Mouse (Mus musculus): Measurements from ENCODE around the gene Mpo. TPM values are rescaled to one million over a fixed set of nuclear protein-coding genes. Genes with fewer than 3 reads are reported as not detected.
A peak's percentile ranks its signal among the peaks of the same experiment; 100 is the strongest.

Mpo gene
- total and polyA plus RNA-seq, 3 experiments = 0.05 to 1.7 TPM; not detected in 1

- ATAC-seq (ENCODE audit: extremely low read depth, insufficient number of reproducible peaks, low FRiP score, poor library complexity, severe bottlenecking) (no peak), DNase-seq (ENCODE audit: low spot score) (no peak)
- TF ChIP-seq GATA1 (IDR thresholded peaks at IDR 0.05; ENCODE audit: borderline replicate concordance, low read length) (no peak), POLR2AphosphoS5 (IDR thresholded peaks at IDR 0.05; ENCODE audit: insufficient replicate concordance, low read depth, low read length) (no peak), CTCF (IDR thresholded peaks at IDR 0.05; ENCODE audit: low read depth, low read length) (no peak), TAL1 (conservative IDR thresholded peaks at IDR 0.05; ENCODE audit: low read depth, low read length) (no peak), GATA2 (IDR thresholded peaks at IDR 0.05; ENCODE audit: borderline replicate concordance, low read depth, low read length) (no peak)
- no peaks in the 10 kb centered on the region for H3K9me3 ChIP-seq (replicated peaks)
- H3K27me3 ChIP-seq (ENCODE audit: insufficient read depth, low read length) = peaks cover 25% of the 10 kb centered on the region
- H3K36me3 ChIP-seq (replicated peaks) = peaks cover 64% of the 10 kb centered on the region
- H3K4me1 ChIP-seq (ENCODE audit: insufficient read depth, low read depth, low read length) = peaks cover 7% of the 10 kb centered on the region
- no peak overlapping the region for H3K4me3 ChIP-seq (ENCODE audit: low read depth, low read length)
These were observed 13.3 kb upstream of the Mpo start for GRCm38 (mm10) chr11:87780130-87780529.

- no peaks in the 10 kb centered on the region for H3K4me1 ChIP-seq (ENCODE audit: insufficient read depth, low read depth, low read length)
- no peak overlapping the region for H3K4me3 ChIP-seq (ENCODE audit: low read depth, low read length)
- TF ChIP-seq POLR2AphosphoS5 (IDR thresholded peaks at IDR 0.05; ENCODE audit: insufficient replicate concordance, low read depth, low read length) (no peak), GATA2 (IDR thresholded peaks at IDR 0.05; ENCODE audit: borderline replicate concordance, low read depth, low read length) (no peak), CTCF (IDR thresholded peaks at IDR 0.05; ENCODE audit: low read depth, low read length) (no peak), TAL1 (conservative IDR thresholded peaks at IDR 0.05; ENCODE audit: low read depth, low read length) (no peak), GATA1 (IDR thresholded peaks at IDR 0.05; ENCODE audit: borderline replicate concordance, low read length) (no peak)
- peaks cover 3% of the 10 kb centered on the region for H3K36me3 ChIP-seq (replicated peaks)
- H3K9me3 ChIP-seq (replicated peaks) = no peaks in the 10 kb centered on the region
- no peak for ATAC-seq (ENCODE audit: extremely low read depth, insufficient number of reproducible peaks, low FRiP score, poor library complexity, severe bottlenecking)
- peaks cover 19% of the 10 kb centered on the region for H3K27me3 ChIP-seq (ENCODE audit: insufficient read depth, low read length)
- no peak for DNase-seq (ENCODE audit: low spot score)
These were observed 3.3 kb upstream of the Mpo start for GRCm38 (mm10) chr11:87790088-87790487.

- TF ChIP-seq GATA1 (IDR thresholded peaks at IDR 0.05; ENCODE audit: borderline replicate concordance, low read length) (no peak), GATA2 (IDR thresholded peaks at IDR 0.05; ENCODE audit: borderline replicate concordance, low read depth, low read length) (no peak), POLR2AphosphoS5 (IDR thresholded peaks at IDR 0.05; ENCODE audit: insufficient replicate concordance, low read depth, low read length) (no peak), CTCF (IDR thresholded peaks at IDR 0.05; ENCODE audit: low read depth, low read length) (no peak), TAL1 (conservative IDR thresholded peaks at IDR 0.05; ENCODE audit: low read depth, low read length) (no peak)
- Histone ChIP-seq H3K36me3 (replicated peaks) (no peaks in the 10 kb centered on the region), H3K4me3 (ENCODE audit: low read depth, low read length) (no peak overlapping the region), H3K27me3 (ENCODE audit: insufficient read depth, low read length) (peaks cover 30% of the 10 kb centered on the region), H3K9me3 (replicated peaks) (no peaks in the 10 kb centered on the region), H3K4me1 (ENCODE audit: insufficient read depth, low read depth, low read length) (no peaks in the 10 kb centered on the region)
- ATAC-seq (ENCODE audit: extremely low read depth, insufficient number of reproducible peaks, low FRiP score, poor library complexity, severe bottlenecking) = no peak
- no peak for DNase-seq (ENCODE audit: low spot score)
These were observed 8.4 kb downstream of the Mpo start for GRCm38 (mm10) chr11:87801711-87802275.

GRCm38 (mm10) chr11:87802621-87803020 lies 9.2 kb downstream of the Mpo start:
- H3K4me1 ChIP-seq (ENCODE audit: insufficient read depth, low read depth, low read length) = no peaks in the 10 kb centered on the region
- TF ChIP-seq GATA1 (IDR thresholded peaks at IDR 0.05; ENCODE audit: borderline replicate concordance, low read length) (no peak), CTCF (IDR thresholded peaks at IDR 0.05; ENCODE audit: low read depth, low read length) (no peak), TAL1 (conservative IDR thresholded peaks at IDR 0.05; ENCODE audit: low read depth, low read length) (no peak), GATA2 (IDR thresholded peaks at IDR 0.05; ENCODE audit: borderline replicate concordance, low read depth, low read length) (no peak), POLR2AphosphoS5 (IDR thresholded peaks at IDR 0.05; ENCODE audit: insufficient replicate concordance, low read depth, low read length) (no peak)
- DNase-seq (ENCODE audit: low spot score) (no peak), ATAC-seq (ENCODE audit: extremely low read depth, insufficient number of reproducible peaks, low FRiP score, poor library complexity, severe bottlenecking) (no peak)
- no peak overlapping the region for H3K4me3 ChIP-seq (ENCODE audit: low read depth, low read length)
- H3K27me3 ChIP-seq (ENCODE audit: insufficient read depth, low read length) = peaks cover 30% of the 10 kb centered on the region
- H3K9me3 ChIP-seq (replicated peaks) = no peaks in the 10 kb centered on the region
- no peaks in the 10 kb centered on the region for H3K36me3 ChIP-seq (replicated peaks)

- TF ChIP-seq CTCF (IDR thresholded peaks at IDR 0.05; ENCODE audit: low read depth, low read length) (0 out of 2 replicates have a peak, but pooled peaks have one; percentile 28), POLR2AphosphoS5 (IDR thresholded peaks at IDR 0.05; ENCODE audit: insufficient replicate concordance, low read depth, low read length) (no peak)
- DNase-seq (ENCODE audit: low spot score) = no peak
- H3K9me3 ChIP-seq (replicated peaks) = no peaks in the 10 kb centered on the region
- ATAC-seq (ENCODE audit: extremely low read depth, insufficient number of reproducible peaks, low FRiP score, poor library complexity, severe bottlenecking) = no peak
- no peaks in the 10 kb centered on the region for H3K36me3 ChIP-seq (replicated peaks)
- no peak overlapping the region for H3K4me3 ChIP-seq (ENCODE audit: low read depth, low read length)
- H3K4me1 ChIP-seq (ENCODE audit: insufficient read depth, low read depth, low read length) = no peaks in the 10 kb centered on the region
- H3K27me3 ChIP-seq (ENCODE audit: insufficient read depth, low read length) = peaks cover 37% of the 10 kb centered on the region
These were observed 12.1 kb downstream of the Mpo start for GRCm38 (mm10) chr11:87805448-87805847.

- ATAC-seq (ENCODE audit: extremely low read depth, insufficient number of reproducible peaks, low FRiP score, poor library complexity, severe bottlenecking) = no peak
- DNase-seq (ENCODE audit: low spot score) = no peak
- TF ChIP-seq GATA2 (IDR thresholded peaks at IDR 0.05; ENCODE audit: borderline replicate concordance, low read depth, low read length) (no peak), POLR2AphosphoS5 (IDR thresholded peaks at IDR 0.05; ENCODE audit: insufficient replicate concordance, low read depth, low read length) (no peak), GATA1 (IDR thresholded peaks at IDR 0.05; ENCODE audit: borderline replicate concordance, low read length) (no peak), TAL1 (conservative IDR thresholded peaks at IDR 0.05; ENCODE audit: low read depth, low read length) (no peak), CTCF (IDR thresholded peaks at IDR 0.05; ENCODE audit: low read depth, low read length) (no peak)
These were observed 14.1 kb downstream of the Mpo start for GRCm38 (mm10) chr11:87807433-87807832.

More at GRCm38 (mm10) chr11:87807433-87807832, 14.1 kb downstream of the Mpo start:
- Histone ChIP-seq H3K36me3 (replicated peaks) (no peaks in the 10 kb centered on the region), H3K9me3 (replicated peaks) (no peaks in the 10 kb centered on the region), H3K27me3 (ENCODE audit: insufficient read depth, low read length) (peaks cover 37% of the 10 kb centered on the region), H3K4me1 (ENCODE audit: insufficient read depth, low read depth, low read length) (no peaks in the 10 kb centered on the region), H3K4me3 (ENCODE audit: low read depth, low read length) (no peak overlapping the region)

All from G1E (cell line).